9 mouse cellular contexts compared by ENCODE assay signal in genomic region chr16:21289528-21289927, GRCm38 (mm10).
DNase-seq lines count a peak whose midpoint lies in the region; ATAC-seq and TF ChIP-seq lines count a peak whose summit lies in the region.
"Had no signal": no experiment of that assay in that cellular context is flagged by ENCODE, and none has a peak within 500 bp of the region (broad histone marks: within the 10 kb centered on the region; RNA-seq: fewer than 3 reads in every experiment).

No protein-coding gene starts in this region.

- no peak for ATAC-seq in hindbrain, postnatal 0 days
- no peak for ATAC-seq in hindbrain, embryonic 14.5 days (ENCODE audit: low FRiP score)

- WGBS in hindbrain, postnatal 0 days, result 58% methylated on average over 7 of the region's 7 CpGs
- 89% methylated on average over 7 of the region's 7 CpGs for WGBS in hindbrain, embryonic 10.5 days
- WGBS in hindbrain, embryonic 14.5 days, result 81% methylated on average over 7 of the region's 7 CpGs

- no peaks in the 10 kb centered on the region for H3K9me3 ChIP-seq in hindbrain, postnatal 0 days (ENCODE audit: low read length)
- H3K9me3 ChIP-seq in hindbrain, embryonic 10.5 days, result peaks cover 5% of the 10 kb centered on the region; the same call in 1 of the 2 replicates
- no peaks in the 10 kb centered on the region for H3K9me3 ChIP-seq in hindbrain, embryonic 14.5 days (ENCODE audit: control insufficient read depth, low read length)

- no peak overlapping the region for H3K27ac ChIP-seq in hindbrain, postnatal 0 days
- no peak overlapping the region for H3K27ac ChIP-seq in hindbrain, embryonic 10.5 days
- H3K27ac ChIP-seq in hindbrain, embryonic 14.5 days, result no peak overlapping the region
- H3K27ac ChIP-seq: heart, adult 2 months had no signal

- no peaks in the 10 kb centered on the region for H3K27me3 ChIP-seq in hindbrain, postnatal 0 days (ENCODE audit: insufficient read depth, low read length)
- peaks cover 18% of the 10 kb centered on the region for H3K27me3 ChIP-seq in hindbrain, embryonic 10.5 days (ENCODE audit: insufficient read depth, poor library complexity, severe bottlenecking)
- H3K27me3 ChIP-seq in hindbrain, embryonic 14.5 days (ENCODE audit: control insufficient read depth, insufficient read depth, low read length), result peaks cover 4% of the 10 kb centered on the region; the same call in 1 of the 2 replicates

- no peak for TF ChIP-seq CTCF in hindbrain, postnatal 0 days (IDR thresholded peaks at IDR 0.05; ENCODE audit: low read depth)
- TF ChIP-seq CTCF in brain, embryonic 14.5 days (IDR thresholded peaks at IDR 0.05; ENCODE audit: borderline replicate concordance, extremely low read depth, insufficient read depth, insufficient read length), result no peak

- no peaks in the 10 kb centered on the region for H3K4me1 ChIP-seq in hindbrain, postnatal 0 days (ENCODE audit: insufficient read depth, low read length)
- H3K4me1 ChIP-seq in hindbrain, embryonic 10.5 days (replicated peaks), result peaks cover 28% of the 10 kb centered on the region
- no peaks in the 10 kb centered on the region for H3K4me1 ChIP-seq in hindbrain, embryonic 14.5 days (replicated peaks; ENCODE audit: control insufficient read depth, insufficient read depth, low read length)

- no peak overlapping the region for H3K4me3 ChIP-seq in hindbrain, postnatal 0 days (ENCODE audit: low read length)
- no peak overlapping the region for H3K4me3 ChIP-seq in hindbrain, embryonic 10.5 days
- no peak overlapping the region for H3K4me3 ChIP-seq in hindbrain, embryonic 14.5 days (replicated peaks; ENCODE audit: low read length)
- H3K4me3 ChIP-seq: heart, adult 2 months had no signal

- TF ChIP-seq POLR2A in brain, embryonic 14.5 days (IDR thresholded peaks at IDR 0.05; ENCODE audit: borderline replicate concordance, extremely low read depth, insufficient read depth, insufficient read length, poor library complexity, severe bottlenecking), result no peak

- H3K4me2 ChIP-seq in hindbrain, postnatal 0 days (ENCODE audit: low read depth, low read length), result no peak overlapping the region
- H3K4me2 ChIP-seq in hindbrain, embryonic 14.5 days (replicated peaks), result no peak overlapping the region

- no peak overlapping the region for H3K9ac ChIP-seq in hindbrain, postnatal 0 days (replicated peaks; ENCODE audit: low read length)
- H3K9ac ChIP-seq in hindbrain, embryonic 14.5 days, result no peak overlapping the region

- peak; percentile 19 for DNase-seq in hindbrain, postnatal 0 days (ENCODE audit: low spot score)
- DNase-seq in hindbrain, embryonic 10.5 days (ENCODE audit: low spot score), result no peak
- peak; percentile 87 for DNase-seq in brain, embryonic 14.5 days (ENCODE audit: low read depth)
- DNase-seq in layer of hippocampus, adult 8-10 months (ENCODE audit: low spot score in 2 of 2), result peak; percentile 60 to 66
- DNase-seq in lung, postnatal 25 days (ENCODE audit: low spot score), result peak; percentile 82
- DNase-seq in retina, postnatal 1 day, result no peak
- no peak for DNase-seq in hindbrain, embryonic 14.5 days (ENCODE audit: low spot score)
- no peak for DNase-seq in liver

- H3K36me3 ChIP-seq in hindbrain, postnatal 0 days (ENCODE audit: insufficient read depth, low read length), result no peaks in the 10 kb centered on the region
- H3K36me3 ChIP-seq in hindbrain, embryonic 10.5 days, result no peaks in the 10 kb centered on the region
- no peaks in the 10 kb centered on the region for H3K36me3 ChIP-seq in hindbrain, embryonic 14.5 days (replicated peaks; ENCODE audit: control insufficient read depth, insufficient read depth)

Comparison
In these comparisons a context has a peak if more than half of its experiments do, and no peak if none do; other contexts are left out.
1. DNase-seq: peak in hindbrain, postnatal 0 days (single experiment), brain, embryonic 14.5 days (single experiment), layer of hippocampus, adult 8-10 months (2 of 2) and lung, postnatal 25 days (single experiment); none in hindbrain, embryonic 10.5 days (single experiment), retina, postnatal 1 day (single experiment), hindbrain, embryonic 14.5 days (single experiment) and liver (single experiment).